Mouse (Mus musculus) thymus, adult 2 months (tissue): ENCODE measurements around the gene Zdhhc14. TPM values are rescaled to one million over a fixed set of nuclear protein-coding genes. Genes with fewer than 3 reads are reported as not detected.
A peak's percentile ranks its signal among the peaks of the same experiment; 100 is the strongest.

Experiments used
- DNase-seq: peaks from one replicate; pipeline ENCODE4 v3.0.0; 2021
- H3K27ac ChIP-seq: fragments of 200-500 bp; 2 replicates; pipeline ENCODE4 v1.5.1; 2012; ENCODE audit warnings: low read length, control low read depth; ENCODE audit not compliant: control insufficient read depth, insufficient read depth
- H3K27me3 ChIP-seq: fragments of 200-500 bp; 2 replicates; pipeline ENCODE4 v1.6.1; 2012; ENCODE audit warnings: mild to moderate bottlenecking, low read length, moderate library complexity, mixed read lengths; ENCODE audit not compliant: control insufficient read depth, insufficient read depth
- H3K36me3 ChIP-seq: fragments of 200-500 bp; 2 replicates; pipeline ENCODE4 v1.6.1; 2012; ENCODE audit warnings: mild to moderate bottlenecking, low read length, moderate library complexity; ENCODE audit not compliant: control insufficient read depth, insufficient read depth
- H3K4me1 ChIP-seq: fragments of 200-500 bp; replicated peaks from 2 replicates; pipeline ENCODE4 v1.6.1; 2012; ENCODE audit warnings: low read length; ENCODE audit not compliant: control insufficient read depth, insufficient read depth
- H3K4me3 ChIP-seq: fragments of 200-500 bp; 2 replicates; pipeline ENCODE4 v1.5.1; 2012; ENCODE audit warnings: mild to moderate bottlenecking, low read length, control low read depth, moderate library complexity; ENCODE audit not compliant: control insufficient read depth, insufficient read depth
- CTCF ChIP-seq: fragments of 200-500 bp; IDR thresholded peaks from 2 replicates; pipeline ENCODE4 v1.5.1; 2012; ENCODE audit warnings: mild to moderate bottlenecking, control low read depth, low read length, moderate library complexity, borderline replicate concordance; ENCODE audit not compliant: control insufficient read depth, poor library complexity, insufficient read depth; ENCODE audit errors: extremely low read depth
- POLR2A ChIP-seq: fragments of 200-500 bp; IDR thresholded peaks from 2 replicates; pipeline ENCODE4 v1.6.1; 2012; ENCODE audit warnings: mild to moderate bottlenecking, low read length, control low read depth, moderate library complexity; ENCODE audit not compliant: control insufficient read depth, poor library complexity, insufficient read depth; ENCODE audit errors: extremely low read depth
- WGBS: fragments of 180-500 bp; shearing (Covaris S2); methylation state at CpG from one replicate; pipeline ENCODE4 v1.1.7; 2018; 5-methylcytosine and 5-hydroxymethylcytosine counted together
- polyA plus RNA-seq: library from polyadenylated mRNA; depleted of rRNA; stranded (reverse); fragments of >200 nt; gene quantifications from 2 replicates; pipeline ENCODE4 v1.2.3, GENCODE M21; 2012

Zdhhc14 gene
- polyA plus RNA-seq, 1 experiment = 13.3 TPM

DNA sequence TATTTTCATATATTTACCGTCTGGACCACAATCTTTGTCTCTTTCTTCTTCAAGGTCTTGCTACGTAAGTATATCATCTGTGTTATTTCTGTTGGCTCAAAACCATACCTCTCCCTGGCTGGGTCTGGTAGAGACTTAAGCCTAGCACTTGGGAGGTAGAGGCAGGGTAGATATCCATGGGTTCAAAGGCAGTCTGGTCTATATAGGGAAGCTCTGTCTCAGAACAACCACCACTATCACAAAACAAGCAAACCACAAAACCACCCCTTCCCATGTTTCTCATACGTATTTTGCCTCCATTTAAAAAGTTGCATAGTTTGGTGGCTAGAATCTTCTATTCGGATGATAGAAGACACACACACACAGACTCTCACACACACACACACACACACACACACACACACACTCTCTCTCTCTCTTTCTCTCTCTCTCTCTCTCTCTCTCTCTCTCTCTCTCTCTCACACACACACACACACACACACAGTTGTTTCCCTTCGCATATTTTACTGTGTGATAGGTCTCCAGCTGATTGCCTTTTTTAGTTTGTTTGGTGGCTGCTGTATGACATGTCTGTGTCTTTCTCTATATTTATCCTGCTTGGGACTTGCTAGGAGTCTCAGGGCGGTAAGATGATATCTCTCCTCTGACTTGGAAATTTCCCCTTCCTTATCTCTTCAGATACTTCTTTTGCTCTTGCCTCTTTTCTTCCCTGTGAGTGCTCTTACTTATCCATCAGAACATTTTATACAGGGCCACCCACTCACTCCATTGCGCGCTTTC lies 11.8 kb downstream of the Zdhhc14 start:
- 44% methylated on average over 8 of the region's 8 CpGs for WGBS

DNA sequence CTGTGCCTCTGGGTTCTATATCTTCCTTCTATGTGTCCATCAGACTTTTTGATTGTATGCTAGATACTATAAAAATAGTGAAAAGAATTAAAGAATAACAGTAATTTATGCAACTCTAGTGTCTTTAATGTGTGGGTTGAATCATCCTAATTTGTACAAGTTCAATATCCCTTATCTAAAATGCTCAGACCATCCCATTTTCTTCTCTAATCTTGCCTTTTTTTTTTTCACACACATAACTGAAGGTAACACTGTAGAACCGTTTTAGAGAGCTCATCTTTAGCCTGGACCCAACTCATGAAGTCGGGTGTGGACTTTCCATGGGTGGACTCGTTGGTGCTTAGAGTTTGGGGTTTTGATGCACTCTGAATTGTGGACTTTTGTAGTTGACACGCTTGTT lies 12.6 kb downstream of the Zdhhc14 start:
- H3K27ac ChIP-seq = no peak overlapping the region
- H3K36me3 ChIP-seq = no peaks in the 10 kb centered on the region
- H3K4me1 ChIP-seq = peaks cover 4% of the 10 kb centered on the region; the same call in 1 of the 2 replicates
- no peak for TF ChIP-seq CTCF
- no peak for TF ChIP-seq POLR2A
- H3K4me3 ChIP-seq = no peak overlapping the region
- H3K27me3 ChIP-seq = no peaks in the 10 kb centered on the region
- no peak for DNase-seq
- 94% methylated on average over 4 of the region's 4 CpGs for WGBS

More for the DNA sequence above, 11.8 kb downstream of the Zdhhc14 start:
- peaks cover 4% of the 10 kb centered on the region; the same call in 1 of the 2 replicates for H3K4me1 ChIP-seq
- no peak for DNase-seq
- H3K27me3 ChIP-seq = no peaks in the 10 kb centered on the region
- TF ChIP-seq CTCF = no peak
- no peak for TF ChIP-seq POLR2A
- no peak overlapping the region for H3K27ac ChIP-seq
- H3K4me3 ChIP-seq = no peak overlapping the region
- no peaks in the 10 kb centered on the region for H3K36me3 ChIP-seq

DNA sequence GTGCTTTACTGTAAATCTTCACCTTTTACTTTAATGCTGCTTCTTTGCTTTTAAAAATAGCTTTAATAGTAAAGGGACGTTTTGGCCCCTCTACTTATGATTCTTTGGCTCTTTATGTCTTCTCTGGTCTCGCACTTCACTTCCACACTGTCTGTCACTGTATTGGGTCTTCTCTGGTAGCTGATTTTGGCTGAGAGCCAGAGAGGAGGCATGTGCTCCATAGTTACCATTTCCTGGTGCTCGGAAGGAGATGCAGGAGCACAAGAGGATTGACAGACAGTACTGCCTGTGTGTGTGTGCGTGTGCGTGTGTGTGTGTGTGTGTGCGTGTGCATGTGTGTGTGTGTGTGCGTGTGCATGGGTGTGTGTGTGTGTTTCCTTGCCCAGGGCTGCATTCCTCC lies 14.2 kb downstream of the Zdhhc14 start:
- 76% methylated on average over 7 of the region's 7 CpGs for WGBS
- DNase-seq = no peak

DNA sequence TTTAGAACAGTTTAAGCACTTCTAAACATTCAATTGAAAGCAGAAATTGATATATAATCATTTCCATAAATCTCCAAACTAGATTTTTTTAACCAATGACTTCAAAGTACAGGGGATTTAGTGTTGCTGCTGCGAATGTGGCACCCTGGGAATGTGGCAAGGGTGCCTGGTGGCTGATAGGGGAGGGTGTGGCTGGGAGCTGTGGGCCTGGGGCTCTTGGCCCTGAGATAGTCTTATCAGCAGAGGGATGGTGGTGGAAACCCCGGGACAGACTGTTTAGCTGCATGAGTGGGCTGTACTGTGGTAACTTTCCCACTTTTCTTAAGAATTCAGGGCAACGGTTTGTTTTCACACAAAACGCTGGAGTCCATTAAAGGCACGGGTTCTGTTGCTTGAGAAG lies 14.6 kb downstream of the Zdhhc14 start:
- 84% methylated on average over 5 of the region's 5 CpGs for WGBS

More for the DNA sequence above, 14.2 kb downstream of the Zdhhc14 start:
- no peaks in the 10 kb centered on the region for H3K27me3 ChIP-seq
- no peak overlapping the region for H3K27ac ChIP-seq
- no peaks in the 10 kb centered on the region for H3K36me3 ChIP-seq
- no peak for TF ChIP-seq CTCF
- no peak for TF ChIP-seq POLR2A
- peaks cover 15% of the 10 kb centered on the region for H3K4me1 ChIP-seq
- no peak overlapping the region for H3K4me3 ChIP-seq

DNA sequence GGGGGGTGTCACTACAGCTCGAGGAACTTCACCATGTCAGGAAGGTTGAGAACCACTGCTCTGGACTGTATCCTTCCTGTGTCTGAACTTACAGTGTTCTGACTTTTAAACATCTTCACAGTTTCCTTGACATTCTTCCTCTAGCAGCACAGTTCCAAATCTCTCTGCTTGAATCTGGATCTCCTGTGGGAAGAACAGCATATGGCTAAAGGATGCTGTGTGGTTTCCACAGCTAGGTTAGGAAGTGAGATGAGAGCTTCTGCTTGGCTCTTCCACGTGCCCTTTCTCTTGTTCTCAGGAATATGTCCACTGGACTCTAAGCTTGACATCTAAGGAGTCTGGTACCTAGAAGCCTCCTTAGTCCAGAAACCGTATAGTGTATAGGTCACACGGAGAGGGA lies 15.7 kb downstream of the Zdhhc14 start:
- no peak overlapping the region for H3K27ac ChIP-seq
- 77% methylated on average over 4 of the region's 4 CpGs for WGBS
- H3K36me3 ChIP-seq = no peaks in the 10 kb centered on the region
- TF ChIP-seq CTCF (no peak), POLR2A (no peak)
- peaks cover 21% of the 10 kb centered on the region for H3K4me1 ChIP-seq
- H3K4me3 ChIP-seq = no peak overlapping the region
- no peak for DNase-seq
- H3K27me3 ChIP-seq = no peaks in the 10 kb centered on the region

More for the DNA sequence above, 14.6 kb downstream of the Zdhhc14 start:
- no peak overlapping the region for H3K27ac ChIP-seq
- TF ChIP-seq POLR2A (no peak), CTCF (no peak)
- H3K4me3 ChIP-seq = no peak overlapping the region
- DNase-seq = no peak
- H3K4me1 ChIP-seq = peaks cover 15% of the 10 kb centered on the region
- no peaks in the 10 kb centered on the region for H3K27me3 ChIP-seq
- H3K36me3 ChIP-seq = no peaks in the 10 kb centered on the region

DNA sequence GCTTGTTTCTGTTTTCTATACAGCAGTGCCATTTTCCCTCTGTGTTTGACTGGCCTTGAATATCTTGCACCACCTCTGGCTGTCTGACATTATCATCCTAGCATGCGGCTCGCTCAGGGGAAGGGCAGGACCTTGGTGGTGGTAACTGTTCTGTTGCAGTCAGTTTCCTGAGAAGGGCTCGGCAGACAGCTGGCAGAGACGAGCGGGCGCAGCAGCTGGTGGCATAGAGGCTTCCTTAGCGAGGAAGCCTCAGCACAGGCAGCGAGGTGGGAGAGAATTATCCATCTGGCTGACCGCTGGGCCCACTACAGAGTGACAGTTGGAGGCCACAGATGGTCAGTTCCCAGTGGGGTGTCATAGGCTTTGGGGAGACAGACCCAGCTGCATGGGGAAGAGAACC lies 18.2 kb downstream of the Zdhhc14 start:
- Histone ChIP-seq H3K4me1 (peaks cover 23% of the 10 kb centered on the region), H3K4me3 (no peak overlapping the region), H3K27ac (no peak overlapping the region), H3K27me3 (no peaks in the 10 kb centered on the region), H3K36me3 (no peaks in the 10 kb centered on the region)
- TF ChIP-seq POLR2A (0 out of 2 replicates have a peak, but pooled peaks have one; percentile 26), CTCF (no peak)
- DNase-seq = peak; percentile 45
- 9% methylated on average over 9 of the region's 9 CpGs for WGBS

DNA sequence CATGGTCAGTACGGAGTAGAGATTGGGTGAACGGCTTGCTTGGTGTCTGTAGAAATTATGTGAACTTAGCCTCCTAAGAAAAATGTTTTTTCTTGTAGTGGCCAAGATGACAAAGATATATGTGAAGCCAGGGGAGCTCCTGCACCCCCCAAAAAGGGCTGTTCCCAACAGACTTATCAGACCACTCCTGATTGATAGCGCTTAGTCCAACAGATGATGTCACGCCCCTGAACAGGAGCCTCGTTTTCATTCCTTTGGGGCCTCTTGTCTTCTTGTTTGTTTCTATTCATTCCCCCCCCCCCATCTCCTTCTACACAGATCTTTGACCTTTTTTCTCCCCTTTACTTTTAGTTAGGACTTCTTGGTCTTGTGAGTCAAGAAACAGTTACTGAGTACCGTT lies 19.4 kb downstream of the Zdhhc14 start:
- no peaks in the 10 kb centered on the region for H3K27me3 ChIP-seq
- peaks cover 22% of the 10 kb centered on the region for H3K4me1 ChIP-seq
- TF ChIP-seq POLR2A (no peak), CTCF (no peak)
- no peak for DNase-seq
- no peaks in the 10 kb centered on the region for H3K36me3 ChIP-seq
- 93% methylated on average over 6 of the region's 6 CpGs for WGBS
- H3K27ac ChIP-seq = no peak overlapping the region
- H3K4me3 ChIP-seq = no peak overlapping the region
